Mouse (Mus musculus) cerebellum, postnatal 4 days (tissue): ENCODE data around the gene Slc9b1.

Source experiments
- DNase-seq, 2 experiments: peaks; one replicate each; pipeline ENCODE4 v3.0.0; 2022; ENCODE audit warnings: low spot score in 2 of 2, mixed read lengths in 1 of 2

Gene Slc9b1

DNA sequence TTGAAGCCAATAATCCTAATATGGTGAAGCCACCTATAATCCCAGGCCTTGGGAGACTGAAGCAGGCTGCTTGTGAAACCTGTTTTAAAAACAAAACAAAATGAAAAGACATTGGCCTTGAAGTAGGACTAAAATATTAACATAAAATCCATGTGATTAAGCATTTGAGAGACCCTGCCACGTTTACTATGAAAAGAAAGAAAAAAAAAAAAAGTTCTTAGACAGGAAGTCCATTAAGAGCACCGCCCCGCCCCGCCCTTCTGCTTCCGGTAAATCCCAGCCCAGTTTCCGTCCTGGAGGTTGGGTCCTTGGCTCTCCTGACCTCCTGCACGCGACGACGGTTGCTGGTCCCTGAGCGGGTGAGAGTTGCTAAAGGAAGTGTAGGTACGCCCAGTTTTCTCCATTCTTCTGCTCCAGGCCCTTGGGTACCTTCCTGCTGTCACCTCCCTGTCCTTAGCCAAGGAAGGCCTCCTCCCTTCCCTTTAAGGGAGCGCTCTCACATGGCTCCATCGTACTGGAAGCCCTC lies at the start of gene Slc9b1:
Slc9b1 (plus strand) TSS at position 291 of the 526 bp plus-strand sequence.
- DNase-seq, result no peak

DNA sequence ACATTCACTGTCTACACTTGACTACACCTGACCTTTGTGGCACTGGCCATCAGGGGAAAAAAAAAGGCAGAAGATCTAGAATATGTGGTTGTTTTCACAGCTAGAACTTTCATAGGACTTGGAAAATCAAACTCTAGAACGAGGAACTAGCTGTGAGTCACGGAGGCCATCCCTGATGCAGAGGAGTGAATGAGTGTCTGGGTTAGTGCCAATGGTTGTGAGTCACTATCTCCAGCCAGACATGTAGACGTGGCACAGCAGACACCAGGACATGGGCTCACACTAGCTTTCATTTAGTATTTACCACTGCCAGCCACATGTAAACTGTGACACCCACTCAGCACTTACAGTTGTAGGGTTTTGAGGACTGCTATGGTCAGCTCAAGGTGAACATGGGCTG lies 49.3 kb upstream of the Slc9b1 start:
- DNase-seq, result no peak

DNA sequence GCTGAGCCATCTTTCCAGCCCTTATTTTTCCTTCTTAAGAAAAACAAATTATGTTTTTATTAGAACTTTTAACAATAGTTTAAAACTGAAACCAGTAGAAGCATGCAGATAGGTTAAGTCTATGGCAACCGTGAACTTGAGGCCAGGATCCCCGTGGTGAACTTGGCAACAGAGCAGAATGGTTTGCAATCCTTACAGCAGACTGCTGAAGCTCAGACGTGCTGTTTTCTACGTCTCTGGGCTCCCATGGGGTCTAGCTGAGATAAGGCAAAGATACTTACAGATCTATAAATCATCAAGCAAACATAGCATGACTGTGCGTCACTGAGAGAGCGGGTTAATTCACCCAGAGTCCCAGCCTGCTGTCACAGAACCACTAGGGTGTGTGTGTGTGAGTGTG lies 47.7 kb upstream of the Slc9b1 start:
- DNase-seq, result no peak

- DNase-seq, result no peak
Observed at GRCm38 (mm10) chr3:135304060-135304459, 43.8 kb upstream of the Slc9b1 start.

DNA sequence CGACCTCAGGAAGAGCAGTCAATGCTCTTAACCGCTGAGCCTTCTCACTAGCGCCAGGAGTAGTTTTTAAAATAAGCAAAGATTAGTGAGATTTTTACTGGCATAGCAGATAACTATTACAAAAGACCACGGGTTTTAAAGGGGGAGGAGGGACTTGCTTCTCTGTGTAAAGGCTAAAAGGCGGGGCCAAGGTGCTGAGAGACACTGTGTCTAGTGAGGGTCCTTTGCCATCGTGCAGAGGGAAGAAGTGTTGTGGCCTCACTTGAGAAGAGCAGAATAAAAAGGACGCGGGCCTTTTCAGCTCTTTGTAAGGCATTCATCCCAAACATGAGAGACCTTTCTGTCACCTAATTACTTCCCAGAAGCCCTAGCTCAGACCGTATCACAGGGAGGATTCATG lies 43.3 kb upstream of the Slc9b1 start:
- no peak for DNase-seq

DNA sequence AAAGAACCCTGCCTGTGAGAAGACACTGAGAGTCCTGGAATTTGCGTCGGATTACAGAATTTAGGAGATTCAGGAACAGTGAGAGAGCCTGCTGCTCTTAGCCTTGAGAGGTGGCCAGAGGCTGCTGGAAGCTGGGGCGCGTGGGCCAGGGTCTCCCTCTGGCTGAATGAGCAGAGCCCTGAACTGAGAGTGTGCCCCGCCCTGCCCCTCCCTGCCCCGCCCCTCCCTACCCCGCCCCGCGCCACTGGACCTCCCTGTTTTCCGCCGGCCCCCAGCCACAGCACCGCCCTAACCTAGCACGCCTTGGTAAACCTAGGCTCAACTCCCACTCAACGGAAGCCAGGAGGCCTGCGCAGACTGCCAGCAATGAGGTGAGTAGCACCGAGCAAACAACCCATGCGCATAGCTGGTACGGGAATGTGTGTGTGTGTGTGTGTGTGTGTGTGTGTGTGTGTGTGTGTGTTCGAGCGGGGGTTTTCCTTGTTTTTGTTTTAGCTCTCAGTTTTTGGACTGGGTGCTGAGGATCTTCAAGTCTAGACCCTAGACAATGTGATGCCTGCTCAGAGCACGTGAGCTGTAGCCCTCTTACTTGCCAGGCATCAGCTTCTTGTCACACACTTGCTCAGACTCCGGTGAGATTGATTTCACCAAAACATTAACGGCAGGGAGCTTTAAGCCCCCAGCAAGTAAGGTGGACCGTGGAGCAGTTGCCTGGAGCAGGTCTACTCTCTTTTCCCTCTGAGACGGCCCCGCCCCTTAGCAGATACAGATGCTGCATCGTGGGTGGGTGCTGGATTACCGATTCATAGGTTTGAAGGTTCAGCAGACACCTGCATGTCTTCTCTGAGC lies 40.2 kb upstream of the Slc9b1 start, which contains the start of gene Slc9b2:
Slc9b2 (plus strand) TSS at position 290 of the 849 bp plus-strand sequence.
- no peak for DNase-seq

GRCm38 (mm10) chr3:135312916-135313491 lies 34.8 kb upstream of the Slc9b1 start:
- no peak for DNase-seq

- DNase-seq, result no peak
Observed at GRCm38 (mm10) chr3:135313727-135314126, 34.1 kb upstream of the Slc9b1 start.

- DNase-seq, result no peak
Observed at GRCm38 (mm10) chr3:135314811-135315210, 33.0 kb upstream of the Slc9b1 start.

GRCm38 (mm10) chr3:135315720-135316425 lies 32.0 kb upstream of the Slc9b1 start:
- no peak for DNase-seq

DNA sequence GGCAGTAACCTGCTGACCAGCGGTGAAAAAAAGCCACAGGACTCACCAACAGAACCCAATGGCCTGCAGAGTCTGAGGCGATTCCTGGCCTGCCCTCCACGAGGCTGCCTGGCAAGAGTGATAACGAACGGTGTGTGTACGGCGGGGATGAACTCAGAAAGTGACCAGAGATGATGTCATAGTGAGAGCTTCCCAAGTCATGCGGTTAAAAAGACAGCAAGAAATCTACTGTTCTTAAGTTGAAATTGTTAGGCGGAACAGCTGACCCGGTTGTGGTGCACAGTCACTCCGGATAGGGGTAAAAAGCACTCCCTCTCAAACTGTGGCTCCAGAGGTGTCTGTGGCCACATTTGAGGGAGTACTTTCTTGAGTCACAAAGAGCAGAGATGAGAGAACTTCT lies 29.5 kb upstream of the Slc9b1 start:
- no peak for DNase-seq

- DNase-seq, result no peak
Observed at GRCm38 (mm10) chr3:135324354-135324753, 23.5 kb upstream of the Slc9b1 start.

GRCm38 (mm10) chr3:135327176-135327575 lies 20.7 kb upstream of the Slc9b1 start:
- no peak for DNase-seq

- DNase-seq, result no peak
Observed at GRCm38 (mm10) chr3:135327601-135328000, 20.2 kb upstream of the Slc9b1 start.

DNA sequence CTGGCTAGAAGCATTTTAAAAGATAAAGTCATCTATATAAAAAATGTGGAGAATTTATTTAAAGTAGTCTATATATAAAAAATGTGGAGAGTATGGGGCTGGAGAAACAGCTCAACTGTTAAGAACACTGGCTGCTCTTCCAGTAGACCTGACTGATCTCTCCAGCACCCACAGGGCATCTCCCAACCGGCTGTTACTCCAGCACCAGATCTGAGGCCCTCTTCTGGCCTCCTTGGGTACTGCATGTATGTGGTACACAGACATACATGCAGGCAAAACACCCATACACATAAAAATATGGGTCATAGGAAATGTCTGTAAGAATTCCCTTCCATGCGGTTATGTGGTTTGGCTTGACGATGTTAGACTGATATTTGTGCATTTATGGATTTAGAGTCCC lies 19.3 kb upstream of the Slc9b1 start:
- peak in 1 of 2 experiments; percentile 61 for DNase-seq

GRCm38 (mm10) chr3:135332691-135333090 lies 15.1 kb upstream of the Slc9b1 start:
- DNase-seq, result no peak

DNA sequence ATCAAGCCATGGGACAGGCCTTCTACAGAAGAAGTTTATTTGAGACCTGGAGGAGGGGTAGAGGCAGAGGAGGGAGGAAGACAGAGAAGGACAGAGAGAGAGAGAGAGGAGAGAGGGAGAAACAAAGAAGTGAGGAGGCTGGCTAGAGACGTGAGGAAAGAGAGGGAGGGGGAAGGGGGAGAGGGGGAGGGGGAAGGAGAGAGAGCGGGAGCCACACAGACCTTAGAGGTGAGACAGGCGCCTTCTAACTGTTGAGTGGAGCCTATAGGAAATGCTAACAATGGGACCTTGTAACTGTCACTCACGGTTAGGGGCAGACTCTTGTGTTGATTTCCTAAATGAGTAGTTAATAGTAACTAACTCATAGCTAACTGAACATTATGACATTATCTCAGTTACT lies 14.1 kb upstream of the Slc9b1 start:
- no peak for DNase-seq

DNA sequence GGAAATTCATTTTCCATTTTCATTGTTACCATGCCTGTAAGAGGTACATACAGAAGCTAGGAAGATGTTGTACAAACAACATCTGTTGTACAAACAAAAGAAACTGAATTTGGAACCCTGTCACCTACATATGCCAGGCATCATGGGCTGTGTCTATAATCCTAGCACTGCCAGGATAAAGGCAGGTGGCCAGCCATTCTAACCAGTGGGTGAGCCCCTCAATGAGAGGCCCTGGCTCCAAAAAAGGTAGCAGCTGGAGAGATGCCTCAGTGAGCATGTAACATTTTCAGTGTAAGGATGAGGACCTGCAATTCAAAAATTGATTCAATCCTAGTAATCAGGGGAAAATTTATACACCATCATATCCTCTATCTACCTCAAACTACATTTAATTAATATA lies 1.2 kb downstream of the Slc9b1 start:
- no peak for DNase-seq

GRCm38 (mm10) chr3:135351857-135352256 lies 4.0 kb downstream of the Slc9b1 start:
- no peak for DNase-seq

DNA sequence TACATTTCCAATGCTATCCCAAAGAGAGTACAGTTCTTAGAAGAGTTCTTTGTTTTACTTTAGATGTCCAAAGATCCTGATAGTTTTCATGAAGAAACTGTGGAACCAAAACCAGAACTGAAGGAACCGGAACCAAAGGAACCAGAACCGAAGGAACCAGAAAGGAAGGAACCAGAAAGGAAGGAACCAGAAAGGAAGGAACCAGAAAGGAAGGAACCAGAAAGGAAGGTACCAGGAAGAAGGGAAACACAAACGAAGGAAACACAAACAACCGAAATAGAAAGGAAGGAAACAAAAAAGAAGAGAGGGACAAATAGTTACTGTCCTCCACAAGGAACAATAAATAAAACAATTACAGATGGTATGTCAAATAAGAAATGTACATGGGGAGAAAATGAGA lies 9.6 kb downstream of the Slc9b1 start:
- no peak for DNase-seq

GRCm38 (mm10) chr3:135375836-135376235 lies 28.0 kb downstream of the Slc9b1 start:
- DNase-seq, result no peak

- no peak for DNase-seq
Observed at GRCm38 (mm10) chr3:135377445-135377844, 29.6 kb downstream of the Slc9b1 start.
